Mouse (Mus musculus): Measurements from ENCODE around the gene Spice1. TPM values are rescaled to one million over a fixed set of nuclear protein-coding genes. Genes with fewer than 3 reads are reported as not detected.

Gene Spice1
- 10 to 100 TPM; 22.8 to 25.2 TPM for total RNA-seq (2021)
- long read RNA-seq, experiment 1, full-length matches to known transcripts: 1 of 11 reads
- long read RNA-seq, experiment 1, partial matches to known transcripts: 6 of 11 reads
- long read RNA-seq, experiment 1, other reads (novel, unspliced or antisense): 4 of 11 reads
- long read RNA-seq, experiment 2, full-length matches to known transcripts: 2 of 3 reads
- long read RNA-seq, experiment 2, partial matches to known transcripts: 0 of 3 reads
- long read RNA-seq, experiment 2, other reads (novel, unspliced or antisense): 1 of 3 reads

GRCm38 (mm10) chr16:44347071-44347901 is at the start of gene Spice1:
Gene Spice1, plus strand, starts transcription at chr16:44347121.
- DNase-seq: peak; percentile 97 to 99

GRCm38 (mm10) chr16:44299438-44300093 is 47.4 kb upstream of the Spice1 start:
- no peak for DNase-seq

- no peak for DNase-seq
Observed at GRCm38 (mm10) chr16:44302126-44302892, 44.6 kb upstream of the Spice1 start.

- DNase-seq: no peak
Observed at GRCm38 (mm10) chr16:44303822-44304221, 43.1 kb upstream of the Spice1 start.

GRCm38 (mm10) chr16:44305606-44306005 is 41.3 kb upstream of the Spice1 start:
- DNase-seq: no peak

- DNase-seq: no peak
Observed at GRCm38 (mm10) chr16:44313422-44313821, 33.5 kb upstream of the Spice1 start.

GRCm38 (mm10) chr16:44316350-44316749 is 30.6 kb upstream of the Spice1 start:
- no peak for DNase-seq

GRCm38 (mm10) chr16:44320232-44320631 is 26.7 kb upstream of the Spice1 start:
- no peak for DNase-seq

GRCm38 (mm10) chr16:44328644-44329043 is 18.3 kb upstream of the Spice1 start:
- no peak for DNase-seq

GRCm38 (mm10) chr16:44330657-44331056 is 16.3 kb upstream of the Spice1 start:
- DNase-seq: no peak

- no peak for DNase-seq
Observed at GRCm38 (mm10) chr16:44331154-44331553, 15.8 kb upstream of the Spice1 start.

GRCm38 (mm10) chr16:44331671-44331994 is 15.3 kb upstream of the Spice1 start:
- no peak for DNase-seq

GRCm38 (mm10) chr16:44331995-44332860 is 14.7 kb upstream of the Spice1 start:
- DNase-seq: peak; percentile 15 to 44

GRCm38 (mm10) chr16:44332861-44333284 is 14.0 kb upstream of the Spice1 start, which contains the start of gene Sidt1:
Gene Sidt1, minus strand, starts transcription at chr16:44333196.
- peak in 1 of 2 experiments; percentile 2 for DNase-seq

- no peak for DNase-seq
Observed at GRCm38 (mm10) chr16:44337541-44337940, 9.4 kb upstream of the Spice1 start.

- DNase-seq: no peak
Observed at GRCm38 (mm10) chr16:44349801-44350397, 3.0 kb downstream of the Spice1 start.

- DNase-seq: no peak
Observed at GRCm38 (mm10) chr16:44356291-44356690, 9.4 kb downstream of the Spice1 start.

GRCm38 (mm10) chr16:44357571-44358268 is 10.8 kb downstream of the Spice1 start:
- peak; percentile 32 to 55 for DNase-seq

- DNase-seq: peak; percentile 6 to 34
Observed at GRCm38 (mm10) chr16:44361921-44362890, 15.3 kb downstream of the Spice1 start.
